In the genomic region with DNA sequence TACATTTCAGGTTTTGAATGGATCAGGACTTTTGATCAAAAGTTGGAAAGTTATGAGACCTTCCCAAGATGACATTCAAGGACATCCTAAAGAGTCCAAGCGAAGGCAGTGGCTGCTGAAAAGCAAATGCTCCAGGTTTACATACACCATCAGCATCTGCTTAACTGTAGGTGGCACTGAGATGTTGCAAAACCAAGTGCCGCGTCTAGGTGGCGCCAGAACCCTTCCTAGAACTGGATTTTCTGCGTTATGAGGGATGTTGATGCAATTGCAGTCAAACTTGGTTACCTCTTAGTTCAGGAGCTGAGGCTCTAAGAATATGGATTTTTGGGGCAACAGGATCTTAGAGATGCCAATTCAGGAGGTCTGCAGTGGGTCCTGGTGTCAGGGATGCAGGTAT, we compare ENCODE assay signal across 8 mouse cellular contexts. TPM values are rescaled to one million over a fixed set of nuclear protein-coding genes. Genes with fewer than 3 reads are reported as not detected.
A peak's percentile ranks its signal among the peaks of the same experiment; 100 is the strongest.
DNase-seq lines count a peak whose midpoint lies in the region; ATAC-seq and TF ChIP-seq lines count a peak whose summit lies in the region.

No protein-coding gene starts in this region.

- no peak overlapping the region for H3K4me3 ChIP-seq in embryonic facial prominence, embryonic 10.5 days
- no peak overlapping the region for H3K4me3 ChIP-seq in lung, embryonic 14.5 days (ENCODE audit: low read depth, low read length)

- WGBS in embryonic facial prominence, embryonic 10.5 days = 14% methylated on average over 5 of the region's 5 CpGs
- 14% methylated on average over 5 of the region's 5 CpGs for WGBS in lung, embryonic 14.5 days

- DNase-seq in CD4-positive, CD25-positive, alpha-beta regulatory T cell, adult 2 months (ENCODE audit: low read depth, low spot score) = peak; percentile 74
- peak; percentile 81 for DNase-seq in adrenal gland, postnatal 14 days
- peak; percentile 82 for DNase-seq in embryonic facial prominence, embryonic 10.5 days (ENCODE audit: low spot score)
- DNase-seq in heart, adult 8-10 months (ENCODE audit: low spot score) = peak; percentile 74
- peak; percentile 73 to 92 for DNase-seq in kidney, postnatal 36 days
- DNase-seq in lung, embryonic 14.5 days = peak; percentile 95
- DNase-seq in ovary, postnatal 14 days (ENCODE audit: low spot score) = peak; percentile 81
- peak; percentile 72 for DNase-seq in thymus, postnatal 14 days

- no peak overlapping the region for H3K27ac ChIP-seq in embryonic facial prominence, embryonic 10.5 days (replicated peaks)
- H3K27ac ChIP-seq in lung, embryonic 14.5 days (ENCODE audit: low read depth) = no peak overlapping the region

- TF ChIP-seq CTCF in lung, embryonic 14.5 days (IDR thresholded peaks at IDR 0.05; ENCODE audit: low read depth) = peak; percentile 97

- no peak overlapping the region for H3K4me2 ChIP-seq in lung, embryonic 14.5 days

- H3K27me3 ChIP-seq in embryonic facial prominence, embryonic 10.5 days (replicated peaks; ENCODE audit: low read depth, poor library complexity, severe bottlenecking) = no peaks in the 10 kb centered on the region
- no peaks in the 10 kb centered on the region for H3K27me3 ChIP-seq in lung, embryonic 14.5 days (ENCODE audit: insufficient read depth, low read length)

- no peak overlapping the region for H3K9ac ChIP-seq in lung, embryonic 14.5 days

- no peaks in the 10 kb centered on the region for H3K9me3 ChIP-seq in embryonic facial prominence, embryonic 10.5 days
- H3K9me3 ChIP-seq in lung, embryonic 14.5 days (ENCODE audit: low read depth, low read length) = no peaks in the 10 kb centered on the region

- ATAC-seq in lung, embryonic 14.5 days (ENCODE audit: insufficient read depth) = no peak

- no peaks in the 10 kb centered on the region for H3K36me3 ChIP-seq in embryonic facial prominence, embryonic 10.5 days (replicated peaks)
- H3K36me3 ChIP-seq in lung, embryonic 14.5 days (ENCODE audit: insufficient read depth) = no peaks in the 10 kb centered on the region

- no peaks in the 10 kb centered on the region for H3K4me1 ChIP-seq in embryonic facial prominence, embryonic 10.5 days
- no peaks in the 10 kb centered on the region for H3K4me1 ChIP-seq in lung, embryonic 14.5 days (ENCODE audit: insufficient read depth)

RNA-seq across cellular contexts. Expression of gene Tapt1, which starts 58.0 kb away (rescaled TPM):
- 44.4 and 49.1 TPM in 2 replicates for total RNA-seq in adrenal gland, postnatal 14 days (2021)
- 23.0 and 25.5 TPM in 2 replicates for polyA plus RNA-seq in embryonic facial prominence, embryonic 10.5 days (2016; fragmentation: Nextera tagmentation; extraction: Ambion mirVana)
- 10 to 100 TPM; 17.6 to 26.4 (median 18.3) TPM for total RNA-seq in heart, adult 8-10 months (2022)
- 40.0 and 41.0 TPM in 2 replicates for polyA plus RNA-seq in lung, embryonic 14.5 days (2014; fragmentation: Nextera tagmentation; extraction: Ambion mirVana)
